Mouse (Mus musculus) midbrain, embryonic 13.5 days (tissue): ENCODE data around the gene Babam2. TPM values are rescaled to one million over a fixed set of nuclear protein-coding genes. Genes with fewer than 3 reads are reported as not detected.

Experiments used
- ATAC-seq: fragments of 200-750 bp; cut with Nextera tagmentation; 2 replicates; pipeline ENCODE4 v1.8.0; 2017; ENCODE audit warnings: mild to moderate bottlenecking, moderate TSS enrichment, moderate library complexity
- H3K27ac ChIP-seq: fragments of 300-500 bp; sonication (generic); 2 replicates; pipeline ENCODE4 v1.5.1; 2015; ENCODE audit warnings: inconsistent platforms, mild to moderate bottlenecking, moderate library complexity
- H3K27me3 ChIP-seq: fragments of 300-500 bp; sonication (generic); 2 replicates; pipeline ENCODE4 v1.6.1; 2015; ENCODE audit warnings: mild to moderate bottlenecking, inconsistent platforms
- H3K36me3 ChIP-seq: fragments of 300-500 bp; sonication (generic); 2 replicates; pipeline ENCODE4 v1.6.1; 2015; ENCODE audit warnings: mild to moderate bottlenecking, inconsistent platforms
- H3K4me1 ChIP-seq: fragments of 300-500 bp; sonication (generic); replicated peaks from 2 replicates; pipeline ENCODE4 v1.6.1; 2015; ENCODE audit warnings: inconsistent platforms
- H3K4me2 ChIP-seq: fragments of 300-500 bp; sonication (generic); replicated peaks from 2 replicates; pipeline ENCODE4 v1.6.1; 2015; ENCODE audit warnings: moderate library complexity, mild to moderate bottlenecking, inconsistent platforms
- H3K4me3 ChIP-seq: fragments of 300-500 bp; sonication (generic); replicated peaks from 2 replicates; pipeline ENCODE4 v1.5.1; 2015; ENCODE audit warnings: mild to moderate bottlenecking, inconsistent platforms
- H3K9ac ChIP-seq: fragments of 300-500 bp; sonication (generic); replicated peaks from 2 replicates; pipeline ENCODE4 v1.6.1; 2015; ENCODE audit warnings: mild to moderate bottlenecking, inconsistent platforms
- H3K9me3 ChIP-seq: fragments of 300-500 bp; sonication (generic); 2 replicates; pipeline ENCODE4 v1.6.1; 2016; ENCODE audit warnings: mild to moderate bottlenecking, inconsistent platforms
- WGBS: fragments of 180-500 bp; shearing (Covaris S2); methylation state at CpG from one replicate; pipeline ENCODE4 v1.1.7; 2015; 5-methylcytosine and 5-hydroxymethylcytosine counted together
- polyA plus RNA-seq: library from polyadenylated mRNA; unstranded; fragments of >200 nt; fragmentation: Nextera tagmentation; extraction: Ambion mirVana; gene quantifications from 2 replicates; pipeline ENCODE4 v1.2.1, GENCODE M21; 2015

Gene Babam2
- polyA plus RNA-seq, 1 experiment from 2014 or later: 63.4 TPM

DNA sequence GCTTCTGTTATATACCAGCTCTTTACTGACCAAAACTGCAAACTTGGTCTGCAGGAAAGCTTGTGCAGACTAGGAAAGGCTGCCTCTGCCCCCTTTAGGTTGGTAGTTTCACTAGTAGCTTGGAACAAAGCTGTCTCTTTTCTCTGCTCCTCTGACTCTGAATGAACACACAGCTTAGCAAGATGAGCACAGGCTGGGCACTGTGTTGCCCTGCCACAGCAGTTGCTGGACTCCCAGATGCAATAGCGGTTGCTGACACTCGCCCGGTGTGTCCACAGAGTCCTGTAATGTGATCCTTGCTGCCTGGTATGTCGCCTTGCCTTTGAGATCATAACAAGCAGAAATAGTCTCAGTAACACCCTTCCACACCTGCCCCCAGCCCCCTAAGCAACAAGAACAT, 373.8 kb downstream of the Babam2 start:
- no peak for ATAC-seq
- no peaks in the 10 kb centered on the region for H3K36me3 ChIP-seq
- no peak overlapping the region for H3K4me2 ChIP-seq
- no peaks in the 10 kb centered on the region for H3K9me3 ChIP-seq
- H3K4me1 ChIP-seq: no peaks in the 10 kb centered on the region
- no peaks in the 10 kb centered on the region for H3K27me3 ChIP-seq
- H3K27ac ChIP-seq: no peak overlapping the region
- no peak overlapping the region for H3K9ac ChIP-seq
- WGBS: 87% methylated on average over 4 of the region's 4 CpGs
- H3K4me3 ChIP-seq: no peak overlapping the region

DNA sequence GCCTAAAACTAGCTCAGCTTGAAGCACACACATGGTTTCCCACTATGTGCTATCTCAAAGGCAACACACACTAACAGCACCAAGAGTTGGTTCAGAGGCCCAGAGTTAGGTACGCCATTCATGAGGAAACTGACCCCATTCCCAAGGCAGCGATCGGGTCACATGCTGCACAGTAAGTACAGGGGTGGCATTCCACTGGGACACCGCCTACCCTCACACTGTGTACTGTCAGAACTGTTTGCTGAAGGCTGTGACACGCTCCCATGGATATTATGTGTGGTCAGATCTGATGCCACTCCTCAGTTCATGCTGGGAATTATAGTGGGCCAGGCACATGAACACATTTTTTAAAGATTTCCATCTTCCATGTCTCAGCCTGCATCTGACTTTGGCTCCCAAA, 374.3 kb downstream of the Babam2 start:
- H3K9me3 ChIP-seq: no peaks in the 10 kb centered on the region
- no peak for ATAC-seq
- H3K27me3 ChIP-seq: no peaks in the 10 kb centered on the region
- H3K4me3 ChIP-seq: no peak overlapping the region
- H3K9ac ChIP-seq: no peak overlapping the region
- no peaks in the 10 kb centered on the region for H3K36me3 ChIP-seq
- H3K4me1 ChIP-seq: no peaks in the 10 kb centered on the region
- WGBS: 91% methylated on average over 5 of the region's 5 CpGs
- no peak overlapping the region for H3K27ac ChIP-seq
- no peak overlapping the region for H3K4me2 ChIP-seq

DNA sequence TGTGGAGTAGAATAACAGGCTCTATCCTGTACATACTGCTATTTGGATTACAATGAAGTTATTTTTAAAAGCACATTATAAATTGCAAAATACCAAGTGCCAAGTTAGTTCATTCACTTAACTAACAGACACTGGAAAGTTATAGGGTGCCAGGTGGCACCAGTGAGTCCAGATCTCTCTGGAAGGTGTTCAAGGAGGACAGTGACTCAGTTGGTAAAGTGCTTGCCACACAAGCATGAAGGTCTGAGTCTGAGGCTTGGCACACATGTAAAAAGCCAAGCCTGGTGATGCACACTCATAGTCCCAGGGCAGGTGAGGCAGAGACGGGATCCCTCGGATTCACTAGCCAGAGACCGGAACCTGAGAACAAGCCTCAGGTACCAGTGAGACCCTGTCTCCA, 375.4 kb downstream of the Babam2 start:
- 99% methylated on average over 3 of the region's 3 CpGs for WGBS
- no peak overlapping the region for H3K4me2 ChIP-seq
- no peaks in the 10 kb centered on the region for H3K36me3 ChIP-seq
- no peak overlapping the region for H3K9ac ChIP-seq
- H3K4me3 ChIP-seq: no peak overlapping the region
- H3K27me3 ChIP-seq: no peaks in the 10 kb centered on the region
- no peaks in the 10 kb centered on the region for H3K4me1 ChIP-seq
- ATAC-seq: no peak
- H3K27ac ChIP-seq: no peak overlapping the region
- H3K9me3 ChIP-seq: no peaks in the 10 kb centered on the region

DNA sequence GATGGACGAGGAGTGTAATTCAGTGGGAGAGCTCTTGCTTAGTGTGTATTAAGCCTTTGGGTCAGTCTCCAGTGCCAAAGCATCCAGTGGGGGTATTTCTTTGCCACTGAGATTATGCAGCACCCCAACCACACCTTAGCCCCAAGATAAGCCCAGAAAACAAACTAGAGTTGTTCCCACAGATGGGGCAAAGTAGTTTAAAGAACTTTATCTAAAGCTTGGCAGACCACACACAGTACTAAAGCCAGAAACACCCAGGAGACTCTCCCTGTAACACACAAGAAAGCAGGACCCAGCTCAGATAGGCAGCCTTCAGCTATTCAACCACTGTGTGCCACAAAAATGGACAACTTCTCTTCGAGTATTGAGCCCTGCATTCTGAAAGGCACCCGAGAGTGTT, 376.6 kb downstream of the Babam2 start:
- Histone ChIP-seq H3K9ac (no peak overlapping the region), H3K4me2 (no peak overlapping the region), H3K4me1 (no peaks in the 10 kb centered on the region), H3K27ac (no peak overlapping the region), H3K4me3 (no peak overlapping the region), H3K27me3 (no peaks in the 10 kb centered on the region), H3K9me3 (no peaks in the 10 kb centered on the region), H3K36me3 (no peaks in the 10 kb centered on the region)
- WGBS: 89% methylated on average over 3 of the region's 3 CpGs
- ATAC-seq: no peak

DNA sequence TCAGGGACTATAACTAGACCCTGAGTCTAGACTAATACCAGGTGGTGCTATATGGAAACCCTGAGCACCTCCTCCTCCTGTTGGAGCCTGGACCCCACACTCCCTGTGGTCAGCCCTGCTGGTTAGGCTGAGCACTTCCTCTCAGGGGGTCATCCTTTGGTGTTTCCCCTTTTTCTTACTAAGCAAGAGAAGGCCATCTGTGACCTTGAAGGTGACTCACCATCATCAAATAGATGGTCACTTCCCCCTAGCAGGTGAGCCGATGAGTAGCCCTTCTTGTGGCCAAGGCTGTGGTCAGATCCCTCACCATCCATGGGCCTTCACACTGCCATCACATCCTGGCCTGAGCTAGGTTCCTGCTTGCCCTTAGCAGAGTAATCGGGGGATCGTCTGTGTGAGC, 379.7 kb downstream of the Babam2 start:
- no peak overlapping the region for H3K9ac ChIP-seq
- no peak for ATAC-seq
- no peak overlapping the region for H3K4me2 ChIP-seq
- no peak overlapping the region for H3K27ac ChIP-seq
- no peaks in the 10 kb centered on the region for H3K27me3 ChIP-seq
- WGBS: 97% methylated on average over 3 of the region's 3 CpGs
- no peaks in the 10 kb centered on the region for H3K9me3 ChIP-seq
- H3K4me3 ChIP-seq: no peak overlapping the region
- no peaks in the 10 kb centered on the region; the same call in 1 of the 2 replicates for H3K4me1 ChIP-seq
- no peaks in the 10 kb centered on the region for H3K36me3 ChIP-seq

DNA sequence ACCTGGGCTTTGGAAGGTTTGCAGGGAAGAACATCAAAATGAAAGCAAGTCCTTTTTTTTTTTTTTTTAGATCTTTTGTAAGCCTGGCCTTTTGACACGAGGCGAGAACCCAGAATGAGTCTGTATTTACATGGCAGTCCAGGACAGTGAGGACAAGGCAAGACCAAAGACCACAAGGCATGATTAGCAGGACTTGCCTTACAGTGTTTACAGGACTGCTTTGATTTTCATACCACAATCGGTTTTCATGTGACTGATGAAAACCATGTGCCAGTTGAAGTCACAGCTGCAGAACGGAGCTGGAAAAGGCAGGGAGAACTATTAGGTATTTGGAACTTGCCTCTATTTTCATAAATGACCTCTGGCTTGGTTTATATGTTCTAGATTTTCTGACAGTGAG, 381.5 kb downstream of the Babam2 start:
- ATAC-seq: no peak
- 81% methylated on average over 4 of the region's 4 CpGs for WGBS

DNA sequence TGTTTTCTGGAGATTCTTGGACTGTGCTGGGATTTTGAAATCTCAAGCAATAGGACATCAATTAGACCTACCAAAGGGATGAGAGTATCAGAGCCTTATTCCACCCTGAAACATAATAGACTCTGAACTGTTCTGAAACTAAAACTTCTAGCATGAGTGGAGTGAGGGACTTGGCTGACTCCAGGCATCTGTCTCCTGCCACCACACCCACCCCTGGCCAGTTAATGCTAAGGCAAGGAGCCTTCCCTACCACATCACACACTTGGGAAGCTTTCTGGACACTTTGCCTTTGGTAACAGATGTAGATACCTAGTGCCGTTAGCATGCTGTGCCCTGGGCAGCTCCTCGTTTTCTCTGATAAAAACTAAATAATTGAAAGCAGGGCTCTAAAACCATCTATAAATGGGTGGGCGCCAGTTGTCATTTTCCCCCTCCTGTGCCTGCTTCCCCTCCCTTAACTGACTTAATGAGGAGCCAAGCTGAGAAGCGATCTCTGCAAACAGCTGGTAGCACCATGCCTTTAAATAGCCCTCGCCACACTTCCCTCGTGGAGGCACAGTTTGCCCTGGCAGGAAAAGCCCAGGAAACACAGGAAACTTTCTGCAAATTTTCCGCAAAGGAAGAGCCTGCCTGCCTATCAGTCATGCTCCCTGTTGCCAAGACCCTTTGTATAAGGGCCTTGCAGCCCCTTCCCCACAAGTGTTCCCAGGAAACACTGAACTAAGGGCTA, 383.2 kb downstream of the Babam2 start:
- H3K9me3 ChIP-seq: no peaks in the 10 kb centered on the region
- no peak for ATAC-seq

More for the DNA sequence above, 381.5 kb downstream of the Babam2 start:
- no peaks in the 10 kb centered on the region for H3K9me3 ChIP-seq
- H3K27ac ChIP-seq: no peak overlapping the region
- no peaks in the 10 kb centered on the region for H3K36me3 ChIP-seq
- H3K9ac ChIP-seq: no peak overlapping the region
- no peak overlapping the region for H3K4me3 ChIP-seq
- H3K27me3 ChIP-seq: no peaks in the 10 kb centered on the region
- no peaks in the 10 kb centered on the region; the same call in 1 of the 2 replicates for H3K4me1 ChIP-seq
- H3K4me2 ChIP-seq: no peak overlapping the region

DNA sequence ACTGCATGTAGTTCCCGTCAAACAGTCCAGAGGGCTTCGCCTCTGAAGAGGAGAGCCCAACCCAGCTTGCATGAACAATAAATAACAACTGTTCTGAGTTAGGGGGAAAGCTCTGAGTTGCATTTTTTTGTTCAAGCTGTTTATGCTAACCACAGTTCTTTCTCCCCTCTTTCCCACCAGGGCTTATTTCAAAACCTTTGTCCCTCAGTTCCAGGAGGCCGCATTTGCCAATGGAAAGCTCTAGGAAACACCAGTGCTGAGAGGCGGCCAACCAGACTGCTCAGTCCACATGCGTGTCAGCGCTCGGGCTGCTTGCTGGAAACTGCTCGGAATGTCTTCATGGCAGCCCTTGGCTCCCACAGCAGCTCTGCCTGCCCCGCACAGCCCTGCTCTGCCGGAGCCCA, 386.9 kb downstream of the Babam2 start:
- ATAC-seq: no peak
- H3K4me1 ChIP-seq: no peaks in the 10 kb centered on the region; the same call in 1 of the 2 replicates
- H3K36me3 ChIP-seq: no peaks in the 10 kb centered on the region
- WGBS: 86% methylated on average over 10 of the region's 10 CpGs
- no peak overlapping the region for H3K4me3 ChIP-seq
- H3K27ac ChIP-seq: no peak overlapping the region
- H3K4me2 ChIP-seq: no peak overlapping the region
- H3K9ac ChIP-seq: no peak overlapping the region
- H3K9me3 ChIP-seq: no peaks in the 10 kb centered on the region
- no peaks in the 10 kb centered on the region for H3K27me3 ChIP-seq

More for the DNA sequence above, 383.2 kb downstream of the Babam2 start:
- Histone ChIP-seq H3K27me3 (no peaks in the 10 kb centered on the region), H3K36me3 (no peaks in the 10 kb centered on the region), H3K4me2 (no peak overlapping the region), H3K9ac (no peak overlapping the region), H3K4me3 (no peak overlapping the region), H3K4me1 (no peaks in the 10 kb centered on the region; the same call in 1 of the 2 replicates), H3K27ac (no peak overlapping the region)
- WGBS: 55% methylated on average over 7 of the region's 7 CpGs

DNA sequence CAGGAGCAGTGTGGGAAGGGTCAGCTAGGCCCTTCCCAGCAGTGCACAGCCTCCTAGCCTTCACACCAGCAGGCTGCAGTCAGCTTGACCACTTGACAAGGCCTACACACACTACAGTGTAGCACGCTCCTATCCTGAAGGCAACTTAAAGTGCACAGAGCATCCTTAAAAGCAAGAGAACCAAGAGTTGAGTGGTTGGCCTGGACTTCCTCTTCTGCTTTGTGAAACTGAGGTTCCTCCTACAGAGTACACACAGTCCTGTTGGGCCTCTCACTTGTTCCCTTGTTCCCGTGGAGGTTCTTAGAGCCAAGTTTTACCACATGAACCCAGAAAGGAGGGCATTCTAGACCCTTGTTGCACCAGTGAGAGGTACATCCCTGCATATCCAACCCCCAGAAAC, 388.1 kb downstream of the Babam2 start:
- ATAC-seq: no peak
- Histone ChIP-seq H3K27ac (no peak overlapping the region), H3K4me3 (no peak overlapping the region), H3K36me3 (no peaks in the 10 kb centered on the region), H3K9me3 (no peaks in the 10 kb centered on the region), H3K27me3 (no peaks in the 10 kb centered on the region), H3K4me1 (no peaks in the 10 kb centered on the region; the same call in 1 of the 2 replicates), H3K4me2 (no peak overlapping the region), H3K9ac (no peak overlapping the region)
- 92% methylated on average over 2 of the region's 2 CpGs for WGBS

DNA sequence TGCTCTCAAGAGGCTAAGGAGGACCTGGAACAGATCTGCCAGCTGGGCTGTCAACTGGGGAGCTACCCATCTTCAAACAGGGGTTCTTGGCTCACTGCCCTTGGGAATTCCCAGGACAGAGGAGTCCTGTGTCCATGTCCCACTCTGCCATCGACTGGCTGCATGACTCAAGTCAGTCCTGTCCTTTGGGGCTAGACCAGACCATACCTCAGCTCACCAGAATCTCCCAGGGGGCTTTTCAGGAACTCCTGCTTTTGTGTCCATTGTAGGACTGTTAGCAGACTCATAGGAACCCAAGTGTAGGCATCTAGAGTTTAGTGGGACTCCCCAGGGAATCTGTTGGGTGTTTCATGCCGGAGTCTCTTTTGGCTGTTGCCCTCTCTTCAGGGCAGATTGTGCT, 388.5 kb downstream of the Babam2 start:
- no peak for ATAC-seq
- 89% methylated on average over 2 of the region's 2 CpGs for whole genome bisulfite sequencing
- no peak overlapping the region for H3K4me2 ChIP-seq
- H3K9ac ChIP-seq: no peak overlapping the region
- no peaks in the 10 kb centered on the region for H3K9me3 ChIP-seq
- H3K4me1 ChIP-seq: no peaks in the 10 kb centered on the region; the same call in 1 of the 2 replicates
- no peaks in the 10 kb centered on the region for H3K36me3 ChIP-seq
- H3K27ac ChIP-seq: no peak overlapping the region
- no peaks in the 10 kb centered on the region for H3K27me3 ChIP-seq
- no peak overlapping the region for H3K4me3 ChIP-seq

DNA sequence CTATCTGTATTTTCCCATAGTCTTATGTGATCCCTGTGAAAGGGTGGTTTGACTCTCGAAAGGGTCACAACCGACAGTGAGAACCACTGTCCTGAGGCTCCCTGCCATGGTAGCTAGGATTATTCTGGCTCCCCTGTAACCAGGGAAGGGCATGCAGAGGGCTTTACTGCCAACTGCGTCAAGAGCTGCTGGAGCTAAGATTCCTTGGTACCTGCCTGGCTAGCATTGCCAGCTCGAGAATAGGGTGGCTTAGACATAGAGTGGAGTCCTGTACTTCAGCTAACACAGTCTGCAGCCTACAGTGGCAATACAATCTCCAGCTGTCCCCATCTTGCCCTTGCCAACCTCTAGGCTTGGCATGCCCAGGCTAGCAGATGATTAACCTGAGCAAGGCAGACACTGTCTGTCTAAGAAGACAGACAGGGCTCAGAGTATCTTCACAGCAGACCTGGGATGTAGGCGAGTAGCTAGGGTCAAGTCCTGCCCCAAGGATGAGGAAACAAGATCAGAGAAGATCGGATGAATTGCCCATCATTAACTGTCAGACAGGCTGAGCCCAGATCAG, 389.1 kb downstream of the Babam2 start:
- no peak overlapping the region for H3K27ac ChIP-seq
- H3K4me1 ChIP-seq: no peaks in the 10 kb centered on the region
- 87% methylated on average over 6 of the region's 6 CpGs for WGBS
- H3K9ac ChIP-seq: no peak overlapping the region
- H3K27me3 ChIP-seq: no peaks in the 10 kb centered on the region
- no peak overlapping the region for H3K4me3 ChIP-seq
- H3K9me3 ChIP-seq: no peaks in the 10 kb centered on the region
- no peaks in the 10 kb centered on the region for H3K36me3 ChIP-seq
- no peak for ATAC-seq
- H3K4me2 ChIP-seq: no peak overlapping the region

DNA sequence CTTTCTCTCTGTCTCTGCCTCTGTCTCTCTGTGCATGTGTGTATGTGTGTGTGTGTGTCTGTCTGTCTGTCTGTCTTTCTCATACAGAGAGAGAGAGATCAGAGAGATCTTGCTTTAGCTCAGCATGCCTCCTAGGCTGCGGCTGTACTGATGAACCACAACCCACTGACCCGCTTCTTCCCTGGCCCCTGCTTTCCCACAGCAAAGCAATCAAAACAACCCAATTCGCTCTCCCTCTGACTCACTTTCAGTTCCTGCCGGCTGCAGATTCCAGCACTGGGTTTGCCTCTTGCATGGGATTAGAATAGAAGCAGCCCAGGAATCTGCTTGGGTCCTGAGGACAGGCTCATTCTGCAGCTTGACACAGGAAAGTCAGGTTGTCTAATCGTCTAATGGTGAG, 392.0 kb downstream of the Babam2 start:
- ATAC-seq: no peak
- H3K9me3 ChIP-seq: no peaks in the 10 kb centered on the region
- no peak overlapping the region for H3K9ac ChIP-seq
- H3K27me3 ChIP-seq: no peaks in the 10 kb centered on the region
- WGBS: 67% methylated on average over 5 of the region's 5 CpGs
- no peak overlapping the region for H3K27ac ChIP-seq
- no peaks in the 10 kb centered on the region for H3K4me1 ChIP-seq
- no peak overlapping the region for H3K4me2 ChIP-seq
- no peaks in the 10 kb centered on the region for H3K36me3 ChIP-seq
- H3K4me3 ChIP-seq: no peak overlapping the region

DNA sequence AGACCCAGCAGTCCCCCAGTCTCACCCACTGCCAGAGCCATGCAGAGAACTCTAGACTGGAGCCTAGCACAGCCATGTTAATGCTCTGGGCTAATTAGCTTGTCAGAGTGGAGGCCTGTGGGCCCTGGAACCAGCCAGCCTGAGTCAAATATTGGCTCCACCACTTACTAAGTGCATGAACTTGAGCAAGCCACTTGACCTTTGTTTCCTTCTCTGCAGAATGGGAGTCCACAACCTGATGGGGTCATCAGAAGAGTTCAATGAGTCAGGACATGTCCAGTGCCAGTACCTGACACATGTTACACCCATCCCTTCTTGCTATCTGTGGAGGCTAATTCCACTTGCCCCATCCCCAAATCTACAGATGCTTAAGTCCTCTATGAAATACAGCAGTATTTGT, 394.8 kb downstream of the Babam2 start:
- Histone ChIP-seq H3K4me2 (no peak overlapping the region), H3K4me3 (no peak overlapping the region), H3K27ac (no peak overlapping the region), H3K27me3 (no peaks in the 10 kb centered on the region), H3K4me1 (no peaks in the 10 kb centered on the region), H3K9ac (no peak overlapping the region), H3K36me3 (no peaks in the 10 kb centered on the region), H3K9me3 (no peaks in the 10 kb centered on the region)
- ATAC-seq: no peak
